Mouse (Mus musculus) frontal cortex, postnatal 14 days (tissue): ENCODE results near the gene Polr2c.
"Not testable (repeated sequence)": the region's sequence is repeated elsewhere in the genome, so short reads cannot be mapped to it uniquely, and the experiment has no call there.

ENCODE experiments used
- DNase-seq, 2 experiments: peaks; one replicate each; pipeline ENCODE4 v3.0.0; 2022; ENCODE audit warnings: low spot score in 2 of 2

The Polr2c gene

GRCm38 (mm10) chr8:94857346-94858173 lies at the start of gene Polr2c:
TSS of gene Polr2c (plus strand) at chr8:94857450.
- DNase-seq: peak; percentile 77 to 87

- DNase-seq: no peak
These were observed 49.7 kb upstream of the Polr2c start for GRCm38 (mm10) chr8:94807506-94807905.

- no peak for DNase-seq
These were observed 48.9 kb upstream of the Polr2c start for GRCm38 (mm10) chr8:94808372-94808771.

- DNase-seq: no peak
These were observed 47.1 kb upstream of the Polr2c start, which contains the start of gene Ccl17 for GRCm38 (mm10) chr8:94810153-94810552. TSS of gene Ccl17 (plus strand) at chr8:94810453.

- DNase-seq: no peak
These were observed 46.4 kb upstream of the Polr2c start for GRCm38 (mm10) chr8:94810855-94811254.

GRCm38 (mm10) chr8:94811654-94812053 lies 45.6 kb upstream of the Polr2c start:
- no peak for DNase-seq

- DNase-seq: peak; percentile 76 to 91
These were observed 44.6 kb upstream of the Polr2c start for GRCm38 (mm10) chr8:94812645-94813098.

- DNase-seq: no peak
These were observed 42.7 kb upstream of the Polr2c start for GRCm38 (mm10) chr8:94814556-94814955.

GRCm38 (mm10) chr8:94817933-94818332 lies 39.3 kb upstream of the Polr2c start:
- DNase-seq: no peak

GRCm38 (mm10) chr8:94819671-94820179 lies 37.5 kb upstream of the Polr2c start:
- DNase-seq: no peak

- no peak for DNase-seq
These were observed 36.7 kb upstream of the Polr2c start for GRCm38 (mm10) chr8:94820553-94820952.

GRCm38 (mm10) chr8:94821381-94821780 lies 35.9 kb upstream of the Polr2c start:
- no peak for DNase-seq

- no peak for DNase-seq
These were observed 34.4 kb upstream of the Polr2c start for GRCm38 (mm10) chr8:94822637-94823560.

GRCm38 (mm10) chr8:94825170-94825569 lies 32.1 kb upstream of the Polr2c start:
- no peak for DNase-seq

GRCm38 (mm10) chr8:94826210-94826609 lies 31.0 kb upstream of the Polr2c start:
- no peak for DNase-seq

GRCm38 (mm10) chr8:94828284-94828683 lies 29.0 kb upstream of the Polr2c start:
- DNase-seq: no peak

GRCm38 (mm10) chr8:94833901-94834405 lies 23.3 kb upstream of the Polr2c start:
- DNase-seq: not testable (repeated sequence)

- DNase-seq: not testable (repeated sequence)
These were observed 21.5 kb upstream of the Polr2c start for GRCm38 (mm10) chr8:94835751-94836150.

- no peak for DNase-seq
These were observed 20.6 kb upstream of the Polr2c start for GRCm38 (mm10) chr8:94836456-94837240.

- peak; percentile 91 to 93 for DNase-seq
These were observed 19.3 kb upstream of the Polr2c start, which contains the start of the genes Coq9 and Ciapin1 for GRCm38 (mm10) chr8:94837662-94838574. TSS of gene Coq9 (plus strand) at chr8:94838321. TSS of gene Ciapin1 (minus strand) at chr8:94838358.
